Mouse (Mus musculus): ENCODE data around the gene Rpl38. TPM values are rescaled to one million over a fixed set of nuclear protein-coding genes. Genes with fewer than 3 reads are reported as not detected.
A peak's percentile ranks its signal among the peaks of the same experiment; 100 is the strongest.

Rpl38 gene
- total RNA-seq, 2 experiments from 2014 or later, result 761 to 890 TPM

- DNase-seq (ENCODE audit: extremely low spot score in 1 of 2, low spot score in 1 of 2), result no peak
Measured at GRCm38 (mm10) chr11:114698496-114698895, 30.2 kb downstream of the Rpl38 start.

DNA sequence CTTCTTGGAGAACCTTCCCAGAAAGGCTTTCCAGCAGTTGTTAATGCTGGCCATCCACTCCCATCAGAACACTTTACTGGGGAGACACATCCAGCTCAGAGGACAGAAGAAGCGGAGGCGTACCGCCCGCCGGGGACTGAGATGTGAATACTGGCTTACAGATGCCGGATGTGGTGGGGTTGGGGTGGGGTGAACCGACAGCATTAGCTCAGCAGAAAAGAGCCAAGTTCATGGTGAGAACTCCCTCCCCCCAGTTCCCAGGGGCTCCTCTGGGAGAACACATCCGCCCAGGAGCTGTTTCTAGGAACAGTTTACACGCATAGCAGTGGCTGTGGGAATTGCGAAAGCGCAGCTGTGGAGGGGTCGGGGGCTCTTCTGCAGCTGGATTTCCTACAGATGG lies 31.2 kb downstream of the Rpl38 start:
- no peak for DNase-seq (ENCODE audit: extremely low spot score in 1 of 2, low spot score in 1 of 2)

DNA sequence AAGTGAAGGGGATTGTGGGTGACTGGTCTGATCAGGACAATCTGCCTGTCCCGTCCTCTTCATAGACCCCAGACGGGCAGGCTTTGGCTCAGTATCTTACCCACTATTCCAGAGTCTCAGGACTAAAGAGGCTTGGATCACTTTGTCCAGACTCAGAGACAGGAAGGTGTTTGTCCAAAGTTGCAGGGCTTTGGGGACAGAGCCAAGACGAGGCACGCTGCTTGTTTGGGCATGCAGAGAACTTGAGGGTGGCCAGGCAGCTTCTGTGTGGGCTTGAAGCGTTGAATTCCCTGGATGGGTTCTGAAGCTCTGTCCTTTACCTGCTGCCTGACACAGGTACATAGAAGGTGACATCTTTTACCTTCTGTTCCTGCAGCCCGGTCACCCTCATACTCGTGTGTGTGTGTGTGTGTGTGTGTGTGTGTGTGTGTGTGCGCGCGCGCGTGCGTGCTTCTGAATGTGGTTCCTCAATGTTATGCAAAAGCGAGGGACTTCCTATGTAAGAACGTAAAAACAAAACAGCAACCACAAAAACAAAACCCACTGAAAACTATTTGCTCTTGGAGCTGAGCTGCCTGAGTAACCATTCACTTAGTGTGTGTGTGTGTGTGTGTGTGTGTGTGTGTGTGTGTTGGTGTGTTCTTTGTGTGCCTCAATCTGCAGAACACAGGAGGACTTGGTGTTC lies 34.1 kb downstream of the Rpl38 start:
- DNase-seq (ENCODE audit: extremely low spot score in 1 of 2, low spot score in 1 of 2), result no peak

GRCm38 (mm10) chr11:114702996-114703361 lies 34.7 kb downstream of the Rpl38 start:
- DNase-seq (ENCODE audit: extremely low spot score in 1 of 2, low spot score in 1 of 2), result no peak

- peak; percentile 33 to 55 for DNase-seq (ENCODE audit: extremely low spot score in 1 of 2, low spot score in 1 of 2)
Measured at GRCm38 (mm10) chr11:114704071-114704913, 36.0 kb downstream of the Rpl38 start.

GRCm38 (mm10) chr11:114706358-114706757 lies 38.0 kb downstream of the Rpl38 start:
- no peak for DNase-seq (ENCODE audit: extremely low spot score in 1 of 2, low spot score in 1 of 2)

DNA sequence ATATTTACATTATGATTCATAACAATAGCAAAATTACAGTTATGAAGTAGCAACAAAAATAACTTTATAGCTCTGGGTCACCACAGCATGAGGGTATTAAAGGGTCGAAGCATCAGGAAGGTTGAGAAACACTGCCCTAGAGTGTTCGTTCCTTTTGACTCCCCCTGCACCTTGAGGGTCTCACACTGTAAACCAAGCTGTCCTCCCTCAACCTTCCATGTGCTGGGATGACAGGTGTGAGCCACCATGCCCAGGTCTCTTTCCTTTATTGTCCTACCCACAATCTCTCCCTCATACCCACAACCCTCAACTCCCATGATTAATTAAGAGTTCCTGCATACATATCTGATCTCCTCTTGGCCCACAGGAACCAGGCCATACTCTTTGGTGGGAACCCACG lies 43.1 kb downstream of the Rpl38 start:
- DNase-seq (ENCODE audit: extremely low spot score in 1 of 2, low spot score in 1 of 2), result no peak

GRCm38 (mm10) chr11:114711861-114712260 lies 43.5 kb downstream of the Rpl38 start:
- no peak for DNase-seq (ENCODE audit: extremely low spot score in 1 of 2, low spot score in 1 of 2)

DNA sequence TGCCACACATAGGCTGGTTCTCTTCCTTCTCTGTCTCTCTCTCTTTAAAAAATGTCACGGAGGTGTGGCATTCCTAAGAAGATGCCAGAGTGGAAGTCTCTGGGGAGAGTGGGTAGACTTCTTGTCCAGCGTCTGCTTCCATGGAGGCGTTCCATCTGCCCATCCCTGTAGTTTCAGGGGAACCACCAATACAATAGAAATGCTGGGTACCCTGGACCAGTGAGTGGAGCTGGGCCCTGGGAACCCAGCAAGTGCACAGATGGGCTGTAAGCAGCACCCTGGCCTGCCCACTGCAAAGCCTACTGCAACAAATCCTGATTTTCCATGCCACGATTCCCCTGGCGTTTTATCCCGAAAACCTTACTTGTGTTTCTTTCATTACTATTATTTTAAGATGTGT lies 46.2 kb downstream of the Rpl38 start:
- DNase-seq (ENCODE audit: extremely low spot score in 1 of 2, low spot score in 1 of 2), result peak in 1 of 2 experiments; percentile 16

GRCm38 (mm10) chr11:114715531-114715930 lies 47.2 kb downstream of the Rpl38 start:
- no peak for DNase-seq (ENCODE audit: extremely low spot score in 1 of 2, low spot score in 1 of 2)

DNA sequence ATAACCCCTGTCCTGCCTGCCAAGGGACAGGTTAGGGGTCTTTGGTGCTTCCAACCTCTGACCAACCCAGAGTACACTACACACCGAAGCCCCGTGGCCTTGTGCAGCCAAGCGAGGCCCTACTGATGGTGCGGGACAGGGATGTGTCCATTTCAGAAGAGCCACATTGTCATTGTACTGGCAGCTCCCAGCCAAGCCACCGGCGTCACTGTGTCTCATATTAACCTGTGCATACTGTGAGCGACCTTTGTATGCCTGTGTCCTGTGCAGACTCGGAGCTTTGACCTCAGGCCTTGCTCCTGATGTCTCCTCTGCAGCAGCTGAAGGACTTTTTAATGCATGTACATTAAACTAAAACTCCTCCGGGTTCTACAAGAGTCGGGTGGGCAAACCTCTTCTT lies 52.2 kb downstream of the Rpl38 start:
- DNase-seq (ENCODE audit: extremely low spot score in 1 of 2, low spot score in 1 of 2), result no peak

Other genes with a start within 250 kb of the Rpl38 start
- 10 to 100 TPM; 28.8 to 34.0 TPM for gene Ttyh2, start 6.9 kb downstream of the Rpl38 start, total RNA-seq (2021)
- gene Dnaic2, start 58.9 kb downstream of the Rpl38 start, total RNA-seq (2021), result 1 to 10 TPM; 1.4 to 1.9 TPM
- gene Kif19a, start 96.9 kb downstream of the Rpl38 start, total RNA-seq (2021), result 10 to 100 TPM in 1 of 2 experiments, 1 to 10 TPM in 1; 6.6 to 11.5 TPM
- 10 to 100 TPM; 27.8 to 30.9 TPM for gene Btbd17, start 127.4 kb downstream of the Rpl38 start, total RNA-seq (2021)
- not detected for gene Gpr142, start 130.4 kb downstream of the Rpl38 start, total RNA-seq (2021)
- 1 to 10 TPM; 2.8 to 4.5 TPM for gene Gprc5c, start 182.6 kb downstream of the Rpl38 start, total RNA-seq (2021)
- gene Cd300a, start 221.5 kb downstream of the Rpl38 start, total RNA-seq (2021), result under 1 TPM; 0.37 to 0.52 TPM